Mouse (Mus musculus) forebrain, embryonic 11.5 days (tissue): ENCODE measurements at regions not wholly inside any gene's neighbourhood (a gene's known extent, or its start where the extent isn't known, plus 50 kb on each side); places are given as distances from the start of the nearest gene placed in this dataset.

Experiments
- ATAC-seq: fragments of 200-750 bp; cut with Nextera tagmentation; replicated peaks from 2 replicates; pipeline ENCODE4 v1.8.0; 2017; ENCODE audit warnings: moderate TSS enrichment; ENCODE audit not compliant: low FRiP score
- DNase-seq: peaks from one replicate; pipeline ENCODE4 v3.0.0-alpha.2; 2017; ENCODE audit warnings: low spot score
- H3K27ac ChIP-seq: fragments of 300-500 bp; sonication (generic); 2 replicates; pipeline ENCODE4 v1.5.1; 2014; ENCODE audit warnings: low read depth, low read length
- H3K27me3 ChIP-seq: fragments of 300-500 bp; sonication (generic); 2 replicates; pipeline ENCODE4 v1.6.1; 2014; ENCODE audit warnings: mild to moderate bottlenecking, low read length, mixed read lengths; ENCODE audit not compliant: control insufficient read depth, insufficient read depth
- H3K36me3 ChIP-seq: fragments of 300-500 bp; sonication (generic); 2 replicates; pipeline ENCODE4 v1.6.1; 2014; ENCODE audit warnings: mild to moderate bottlenecking, low read length, moderate library complexity, mixed read lengths; ENCODE audit not compliant: control insufficient read depth, insufficient read depth
- H3K4me1 ChIP-seq: fragments of 300-500 bp; sonication (generic); replicated peaks from 2 replicates; pipeline ENCODE4 v1.6.1; 2014; ENCODE audit warnings: low read length, mixed read lengths; ENCODE audit not compliant: control insufficient read depth, insufficient read depth
- H3K4me2 ChIP-seq: fragments of 300-500 bp; sonication (generic); 2 replicates; pipeline ENCODE4 v1.6.1; 2014; ENCODE audit warnings: low read depth, mild to moderate bottlenecking, low read length, moderate library complexity, mixed read lengths; ENCODE audit not compliant: severe bottlenecking
- H3K4me3 ChIP-seq: fragments of 300-500 bp; sonication (generic); 2 replicates; pipeline ENCODE4 v1.5.1; 2014; ENCODE audit warnings: low read depth, low read length
- H3K9ac ChIP-seq: fragments of 300-500 bp; sonication (generic); 2 replicates; pipeline ENCODE4 v1.6.1; 2014; ENCODE audit warnings: low read length
- H3K9me3 ChIP-seq: fragments of 300-500 bp; sonication (generic); 2 replicates; pipeline ENCODE4 v1.6.1; 2016; ENCODE audit warnings: low read length, mixed read lengths; ENCODE audit not compliant: control insufficient read depth
- WGBS: fragments of 180-500 bp; shearing (Covaris S2); extraction: QIAGEN DNeasy Blood & Tissue Kit; methylation state at CpG from one replicate; pipeline ENCODE4 v1.1.7; 2014; 5-methylcytosine and 5-hydroxymethylcytosine counted together

GRCm38 (mm10) chr3:130900054-130900840 is 170.0 kb upstream of the Rpl34 start:
- H3K27ac ChIP-seq, result no peak overlapping the region
- no peaks in the 10 kb centered on the region for H3K36me3 ChIP-seq
- no peak for DNase-seq
- 0 out of 2 replicates have a peak, but pooled peaks have one; percentile 46 for ATAC-seq
- no peak overlapping the region for H3K4me2 ChIP-seq
- H3K4me3 ChIP-seq, result no peak overlapping the region
- no peaks in the 10 kb centered on the region for H3K9me3 ChIP-seq
- H3K4me1 ChIP-seq, result no peaks in the 10 kb centered on the region
- 89% methylated on average over 30 of the region's 30 CpGs for WGBS
- H3K9ac ChIP-seq, result no peak overlapping the region
- no peaks in the 10 kb centered on the region for H3K27me3 ChIP-seq

GRCm38 (mm10) chr3:130894168-130894814 is 164.1 kb upstream of the Rpl34 start:
- no peak for DNase-seq
- 87% methylated on average over 7 of the region's 7 CpGs for WGBS
- Histone ChIP-seq H3K27me3 (no peaks in the 10 kb centered on the region), H3K4me2 (no peak overlapping the region), H3K9me3 (no peaks in the 10 kb centered on the region), H3K27ac (no peak overlapping the region), H3K4me1 (no peaks in the 10 kb centered on the region), H3K9ac (no peak overlapping the region), H3K4me3 (no peak overlapping the region), H3K36me3 (no peaks in the 10 kb centered on the region)
- ATAC-seq, result no peak

- H3K27ac ChIP-seq, result no peak overlapping the region
- no peak overlapping the region for H3K9ac ChIP-seq
- ATAC-seq (no peak), DNase-seq (no peak)
- no peaks in the 10 kb centered on the region for H3K4me1 ChIP-seq
- H3K9me3 ChIP-seq, result peaks cover 3% of the 10 kb centered on the region; the same call in 1 of the 2 replicates
- WGBS, result 85% methylated on average over 4 of the region's 4 CpGs
- no peaks in the 10 kb centered on the region for H3K36me3 ChIP-seq
- no peaks in the 10 kb centered on the region for H3K27me3 ChIP-seq
- H3K4me3 ChIP-seq, result no peak overlapping the region
- no peak overlapping the region for H3K4me2 ChIP-seq
Measured at GRCm38 (mm10) chr3:130891310-130891709, 161.1 kb upstream of the Rpl34 start.

GRCm38 (mm10) chr3:130888587-130888986 is 158.4 kb upstream of the Rpl34 start:
- no peaks in the 10 kb centered on the region for H3K27me3 ChIP-seq
- DNase-seq, result no peak
- peaks cover 3% of the 10 kb centered on the region; the same call in 1 of the 2 replicates for H3K9me3 ChIP-seq
- no peak overlapping the region for H3K9ac ChIP-seq
- no peak overlapping the region for H3K27ac ChIP-seq
- WGBS, result 82% methylated on average over 1 of the region's 1 CpGs
- no peak for ATAC-seq
- no peaks in the 10 kb centered on the region for H3K4me1 ChIP-seq
- no peak overlapping the region for H3K4me3 ChIP-seq
- no peak overlapping the region for H3K4me2 ChIP-seq
- no peaks in the 10 kb centered on the region for H3K36me3 ChIP-seq

- Histone ChIP-seq H3K4me1 (no peaks in the 10 kb centered on the region), H3K9ac (no peak overlapping the region), H3K4me3 (no peak overlapping the region), H3K9me3 (peaks cover 3% of the 10 kb centered on the region; the same call in 1 of the 2 replicates), H3K27ac (no peak overlapping the region), H3K27me3 (no peaks in the 10 kb centered on the region), H3K36me3 (no peaks in the 10 kb centered on the region), H3K4me2 (no peak overlapping the region)
- no peak for ATAC-seq
- no peak for DNase-seq
- WGBS, result 79% methylated on average over 3 of the region's 3 CpGs
Measured at GRCm38 (mm10) chr3:130887540-130888312, 157.5 kb upstream of the Rpl34 start.

- H3K36me3 ChIP-seq, result no peaks in the 10 kb centered on the region
- 52% methylated on average over 6 of the region's 6 CpGs for WGBS
Measured at GRCm38 (mm10) chr3:130885974-130886373, 155.8 kb upstream of the Rpl34 start.

GRCm38 (mm10) chr3:130884393-130884792 is 154.2 kb upstream of the Rpl34 start:
- H3K27me3 ChIP-seq, result no peaks in the 10 kb centered on the region
- no peak overlapping the region for H3K4me2 ChIP-seq
- H3K9me3 ChIP-seq, result peaks cover 3% of the 10 kb centered on the region; the same call in 1 of the 2 replicates
- DNase-seq, result no peak
- H3K9ac ChIP-seq, result no peak overlapping the region
- H3K27ac ChIP-seq, result no peak overlapping the region
- no peak for ATAC-seq
- no peak overlapping the region for H3K4me3 ChIP-seq
- no peaks in the 10 kb centered on the region for H3K4me1 ChIP-seq
- no peaks in the 10 kb centered on the region for H3K36me3 ChIP-seq
- WGBS, result 95% methylated on average over 9 of the region's 9 CpGs

More at GRCm38 (mm10) chr3:130885974-130886373, 155.8 kb upstream of the Rpl34 start:
- no peak for ATAC-seq
- DNase-seq, result no peak
- Histone ChIP-seq H3K9ac (no peak overlapping the region), H3K9me3 (peaks cover 3% of the 10 kb centered on the region; the same call in 1 of the 2 replicates), H3K27me3 (no peaks in the 10 kb centered on the region), H3K4me3 (no peak overlapping the region), H3K4me1 (no peaks in the 10 kb centered on the region), H3K27ac (no peak overlapping the region), H3K4me2 (no peak overlapping the region)

- DNase-seq (no peak), ATAC-seq (no peak)
- Histone ChIP-seq H3K4me3 (no peak overlapping the region), H3K4me1 (no peaks in the 10 kb centered on the region), H3K36me3 (no peaks in the 10 kb centered on the region), H3K9ac (no peak overlapping the region), H3K4me2 (no peak overlapping the region), H3K9me3 (peaks cover 3% of the 10 kb centered on the region; the same call in 1 of the 2 replicates), H3K27ac (no peak overlapping the region), H3K27me3 (no peaks in the 10 kb centered on the region)
- WGBS, result 91% methylated on average over 4 of the region's 4 CpGs
Measured at GRCm38 (mm10) chr3:130883928-130884327, 153.7 kb upstream of the Rpl34 start.
